Mouse (Mus musculus): ENCODE data around the gene Syt1.

The Syt1 gene

DNA sequence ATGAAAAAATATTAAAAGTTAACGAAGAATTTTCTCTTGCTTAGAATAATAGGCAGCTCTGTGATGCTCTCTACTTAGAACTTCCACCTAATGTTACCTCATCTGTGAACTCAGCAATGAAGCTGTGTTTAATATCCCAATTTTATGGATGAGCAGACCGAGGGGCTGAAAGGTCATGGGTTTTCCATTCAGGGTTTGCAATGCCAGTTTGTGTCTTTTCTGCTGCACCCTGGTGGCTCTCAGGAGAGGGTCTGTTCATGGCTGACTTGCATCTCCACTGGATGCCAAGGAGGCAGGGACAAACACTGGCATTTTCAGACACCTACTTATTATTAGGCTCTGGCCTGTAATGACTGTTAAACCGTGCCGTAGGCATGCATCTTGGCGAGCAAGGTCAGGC is 439.7 kb downstream of the Syt1 start:
- DNase-seq, result no peak

GRCm38 (mm10) chr10:108569568-108570139 is 441.1 kb downstream of the Syt1 start:
- DNase-seq, result no peak

GRCm38 (mm10) chr10:108568925-108569324 is 441.9 kb downstream of the Syt1 start:
- no peak for DNase-seq

DNA sequence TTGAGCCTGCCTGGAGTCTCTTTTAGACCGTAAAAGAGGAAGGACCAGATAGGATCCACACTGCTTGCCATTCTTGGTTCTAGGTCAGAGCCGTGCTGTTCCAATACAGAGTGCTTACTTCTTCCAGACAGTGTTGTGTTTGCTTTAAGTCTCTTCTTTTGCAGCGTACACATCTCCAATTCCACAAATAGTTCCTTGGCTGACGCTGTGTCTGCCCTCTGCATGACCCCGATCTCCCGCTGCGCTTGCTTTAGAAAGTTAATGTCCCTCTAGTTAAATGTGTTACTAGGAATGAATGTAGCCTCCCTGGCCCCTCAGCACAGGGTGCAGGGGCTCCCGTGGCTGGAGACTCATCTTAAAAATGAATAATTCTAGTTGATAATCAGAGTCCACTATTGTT is 442.6 kb downstream of the Syt1 start:
- no peak for DNase-seq

- DNase-seq, result peak; percentile 85
These were observed 443.3 kb downstream of the Syt1 start for GRCm38 (mm10) chr10:108567456-108567855.

GRCm38 (mm10) chr10:108559607-108559908 is 451.2 kb downstream of the Syt1 start:
- DNase-seq, result no peak

- no peak for DNase-seq
These were observed 451.8 kb downstream of the Syt1 start for GRCm38 (mm10) chr10:108558812-108559606.

DNA sequence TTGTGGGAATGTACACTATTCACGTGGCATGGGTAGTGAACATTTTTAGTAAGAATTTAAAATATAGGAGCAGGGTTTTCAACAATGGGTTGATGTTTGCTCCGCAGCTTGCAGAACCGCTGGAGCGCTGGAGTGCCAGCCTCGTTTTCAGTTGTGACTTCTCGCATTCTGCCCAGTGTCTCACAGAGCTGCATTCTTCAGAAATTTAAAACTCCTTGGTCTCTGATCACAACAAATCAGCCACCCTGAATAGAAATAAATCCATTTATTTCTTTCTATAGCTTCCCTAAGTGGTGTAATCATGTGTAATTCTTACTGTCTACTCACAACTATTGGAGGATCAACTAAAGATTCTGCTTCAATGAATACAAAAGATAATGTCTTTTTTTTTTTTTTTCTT is 458.2 kb downstream of the Syt1 start:
- no peak for DNase-seq

GRCm38 (mm10) chr10:108545715-108546114 is 465.1 kb downstream of the Syt1 start:
- DNase-seq, result no peak

DNA sequence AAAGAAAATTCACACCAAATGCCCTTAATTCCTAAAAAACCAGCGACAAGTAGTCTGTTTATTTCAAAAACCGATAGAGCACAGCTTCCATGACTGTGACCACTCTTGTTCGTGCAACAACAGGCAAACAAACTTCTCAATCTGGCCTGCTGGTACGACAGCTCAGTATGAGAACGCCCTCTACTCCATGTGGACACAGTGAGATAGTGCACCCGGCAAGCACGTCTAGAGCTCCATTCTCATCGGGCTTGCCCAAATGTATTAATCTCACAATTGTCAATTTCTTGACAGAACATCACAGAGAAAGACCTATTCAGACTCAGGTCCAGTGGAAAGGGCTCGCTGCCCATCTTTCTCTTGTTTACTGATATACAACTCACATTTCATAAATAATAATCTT is 469.2 kb downstream of the Syt1 start:
- no peak for DNase-seq

- DNase-seq, result no peak
These were observed 472.2 kb downstream of the Syt1 start for GRCm38 (mm10) chr10:108538546-108538945.

DNA sequence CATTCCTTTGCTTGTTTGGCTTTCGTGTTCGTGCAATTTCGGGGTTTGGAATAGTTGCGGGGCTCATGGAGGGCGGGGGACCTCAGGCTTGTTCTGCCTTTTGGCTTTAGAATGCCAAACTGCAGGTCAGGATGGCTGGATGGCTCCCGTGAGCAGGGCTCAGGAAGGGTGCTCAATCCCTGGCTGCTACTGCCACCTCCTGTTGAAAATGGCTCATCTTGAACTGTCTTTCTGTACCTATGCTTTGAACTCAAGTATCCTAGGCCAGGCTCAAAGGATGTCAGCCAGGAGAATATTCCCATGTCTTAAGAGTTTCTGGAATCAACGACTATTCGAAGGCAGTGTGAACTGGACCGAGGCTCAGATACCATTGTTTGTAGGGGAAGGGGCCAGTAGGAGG is 473.1 kb downstream of the Syt1 start:
- DNase-seq, result no peak

DNA sequence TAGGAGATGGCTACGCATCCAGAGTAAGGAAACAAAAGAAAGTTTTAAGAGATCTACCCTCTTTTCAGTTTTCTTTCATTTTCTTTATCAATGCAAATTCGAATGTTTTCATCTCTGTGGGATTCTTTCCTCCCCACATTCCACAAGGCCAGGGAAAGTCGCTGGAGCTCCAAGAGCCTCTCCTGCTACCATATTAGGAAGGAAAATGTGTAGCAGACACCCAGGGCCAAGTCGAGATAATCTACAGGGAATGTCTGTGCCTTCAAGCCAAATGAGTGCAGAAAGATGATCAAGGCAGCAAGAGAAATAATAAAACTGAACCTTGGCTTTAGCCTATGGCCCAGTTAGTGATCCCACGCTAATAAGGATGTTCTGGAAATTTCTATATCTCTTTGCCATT is 474.9 kb downstream of the Syt1 start:
- DNase-seq, result no peak

- no peak for DNase-seq
These were observed 476.7 kb downstream of the Syt1 start for GRCm38 (mm10) chr10:108534112-108534511.

DNA sequence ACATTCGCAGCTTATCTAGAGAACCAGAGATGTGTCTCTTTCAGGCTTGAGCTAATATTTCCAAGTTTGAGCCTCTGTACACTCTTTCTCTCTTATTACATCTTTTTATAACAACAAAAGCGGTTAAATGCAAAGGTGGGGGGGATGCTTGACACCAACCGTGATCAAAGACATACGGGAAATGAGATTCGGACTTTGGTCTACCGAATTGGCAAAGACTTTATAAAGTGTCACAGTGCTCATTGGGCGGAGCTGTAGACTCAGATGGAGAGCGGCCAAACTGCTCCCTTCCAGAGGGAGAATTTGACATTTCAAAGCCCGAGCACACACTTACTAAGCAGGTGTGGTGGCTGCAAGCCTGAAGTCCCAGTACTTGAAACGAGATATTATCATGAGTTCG is 477.9 kb downstream of the Syt1 start:
- no peak for DNase-seq

- no peak for DNase-seq
These were observed 478.5 kb downstream of the Syt1 start for GRCm38 (mm10) chr10:108532283-108532682.

DNA sequence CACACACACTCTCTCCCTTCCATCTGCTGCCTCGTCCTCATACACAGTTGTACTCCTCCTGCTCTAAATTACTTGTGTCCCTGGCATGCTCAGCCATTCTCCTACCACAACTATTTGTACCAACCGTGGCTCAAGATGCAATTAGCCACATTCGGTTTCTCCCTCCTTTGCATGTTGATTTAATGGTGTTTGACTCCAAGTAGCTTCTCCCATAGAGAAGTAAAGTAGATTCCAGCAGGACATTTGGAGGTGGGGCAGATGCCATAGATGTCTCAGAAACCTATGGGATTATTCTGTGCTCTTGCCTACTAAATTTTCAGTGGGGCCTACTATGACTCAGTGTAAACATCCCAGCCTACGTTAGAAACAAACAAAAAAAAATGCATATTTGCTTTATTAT is 479.1 kb downstream of the Syt1 start:
- DNase-seq, result no peak

DNA sequence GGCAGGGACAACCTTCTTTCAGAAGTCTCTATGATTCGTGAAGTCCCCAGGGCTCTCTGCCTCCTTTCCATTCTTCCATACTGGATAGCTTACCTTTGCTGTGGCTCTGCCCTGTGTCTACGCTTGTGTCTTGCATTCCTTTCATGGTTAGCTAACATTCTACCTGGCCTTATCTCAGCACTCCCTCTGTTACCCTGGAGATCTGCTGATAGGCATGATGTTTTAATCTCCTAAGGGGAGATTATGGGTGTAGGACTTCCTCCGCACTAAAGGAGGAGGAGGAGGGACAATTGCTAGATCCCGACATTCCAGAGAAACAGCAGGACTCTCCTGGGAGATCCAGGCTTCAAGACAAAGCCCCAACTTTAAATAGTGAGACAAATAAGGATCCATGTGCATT is 479.7 kb downstream of the Syt1 start:
- no peak for DNase-seq

- DNase-seq, result no peak
These were observed 482.4 kb downstream of the Syt1 start for GRCm38 (mm10) chr10:108528338-108528737.

DNA sequence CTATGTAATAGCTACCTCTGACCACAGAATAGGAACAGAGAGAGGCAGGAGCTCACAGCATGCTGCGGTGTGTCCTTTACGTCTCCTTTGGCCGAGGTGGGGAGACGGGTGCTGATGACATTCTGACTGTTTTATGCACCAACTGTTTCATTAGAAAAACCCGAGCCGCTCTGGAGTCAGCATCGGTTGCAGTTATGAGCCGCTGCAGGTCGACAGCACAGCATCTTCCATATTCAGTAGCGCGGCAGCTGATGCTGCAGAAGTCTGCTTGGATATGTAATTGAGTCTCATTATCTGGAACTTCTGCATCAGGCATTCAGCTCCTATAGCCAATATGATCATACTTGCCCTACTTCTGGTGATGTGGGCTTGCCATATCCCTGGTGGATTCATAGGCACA is 485.3 kb downstream of the Syt1 start:
- no peak for DNase-seq

DNA sequence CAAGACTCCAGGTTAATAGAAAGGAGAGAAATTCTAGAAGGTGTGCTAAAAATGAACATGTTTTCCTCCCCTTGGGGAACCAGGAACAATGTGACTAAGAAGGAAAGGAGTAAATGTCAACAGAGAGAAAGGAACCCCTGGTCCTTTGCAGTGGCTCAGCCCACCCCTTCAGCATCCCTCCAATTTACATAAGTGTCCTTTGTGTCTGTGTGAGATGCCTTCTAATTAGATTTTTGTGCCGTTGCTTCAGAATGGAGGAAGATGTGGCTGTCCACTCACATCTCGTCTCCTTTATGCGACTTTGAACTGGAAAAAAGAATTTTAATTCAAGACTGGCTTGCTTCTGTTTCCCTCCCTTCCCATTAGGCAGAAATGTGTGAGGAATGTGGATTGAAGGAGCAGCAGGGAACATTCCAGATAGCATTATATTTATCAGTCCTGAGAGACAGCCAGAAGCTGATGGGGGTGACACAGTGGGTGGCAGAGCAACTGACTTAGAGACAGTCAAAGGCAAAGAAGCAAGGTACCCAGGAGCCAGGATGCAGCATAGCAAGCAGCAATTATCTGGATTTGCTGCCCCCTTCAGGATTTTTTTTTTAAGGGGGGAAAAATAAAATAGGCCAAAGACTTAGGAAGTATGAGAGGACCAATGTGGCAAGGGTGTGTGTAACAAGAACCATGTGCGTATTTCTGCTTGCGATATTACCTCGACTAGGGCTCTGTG is 486.3 kb downstream of the Syt1 start:
- peak; percentile 43 for DNase-seq

GRCm38 (mm10) chr10:108519156-108519555 is 491.6 kb downstream of the Syt1 start:
- DNase-seq, result no peak

GRCm38 (mm10) chr10:108517076-108517475 is 493.7 kb downstream of the Syt1 start:
- no peak for DNase-seq

GRCm38 (mm10) chr10:108514671-108515070 is 496.1 kb downstream of the Syt1 start:
- DNase-seq, result no peak
